In the genomic region with DNA sequence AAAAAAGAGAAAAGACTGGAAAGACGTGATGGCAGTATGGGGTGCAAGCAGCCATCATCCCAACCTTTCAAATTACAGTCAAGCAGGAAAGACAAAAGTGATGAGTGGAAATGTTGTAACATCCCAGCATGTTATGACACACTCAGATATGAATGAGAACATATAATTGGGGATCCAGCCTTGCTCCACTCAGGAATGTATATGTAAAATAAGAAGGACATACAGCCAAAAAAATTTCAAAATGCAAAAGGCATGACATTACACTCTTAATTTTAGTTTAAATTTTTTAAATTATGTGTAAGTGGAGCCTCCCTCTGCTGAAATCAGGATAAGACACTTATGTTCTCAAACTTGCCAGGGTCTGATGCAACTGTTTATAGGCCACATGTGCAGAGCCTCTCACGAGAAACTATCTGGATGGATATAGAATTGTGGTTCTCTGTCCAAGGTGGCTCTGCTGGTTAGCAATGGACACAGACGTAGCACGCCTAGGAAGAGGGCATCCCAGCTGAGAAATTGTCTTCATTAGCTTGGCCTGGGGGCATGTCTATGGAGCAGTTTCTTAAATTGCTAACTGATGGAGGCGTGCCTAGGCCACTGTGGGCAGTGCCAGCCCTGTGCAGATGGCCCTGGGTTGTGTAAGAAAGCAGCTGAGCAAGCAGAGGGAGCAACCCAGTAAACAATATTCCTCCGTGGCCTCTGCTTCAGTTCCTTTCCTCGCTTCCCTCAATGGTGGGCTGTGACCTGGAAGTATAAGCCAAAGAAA, we compare ENCODE assay signal across 12 mouse cellular contexts.
A peak's percentile ranks its signal among the peaks of the same experiment; 100 is the strongest.
DNase-seq lines count a peak whose midpoint lies in the region; ATAC-seq and TF ChIP-seq lines count a peak whose summit lies in the region.
"Had no signal": no experiment of that assay in that cellular context is flagged by ENCODE, and none has a peak within 500 bp of the region (broad histone marks: within the 10 kb centered on the region; RNA-seq: fewer than 3 reads in every experiment).

No protein-coding gene starts in this region.

- peak; percentile 33 to 38 for DNase-seq in cerebellum, postnatal 14 days
- no peak for DNase-seq in cerebellum, adult 18-20 months
- DNase-seq in kidney, adult 9 months = peak; percentile 57
- no peak for DNase-seq in midbrain, postnatal 0 days (ENCODE audit: low spot score)
- no peak for DNase-seq in spleen, adult 12 weeks (ENCODE audit: low spot score)

- no peaks in the 10 kb centered on the region for H3K36me3 ChIP-seq in kidney, embryonic 14.5 days (ENCODE audit: control insufficient read depth, insufficient read depth, low read length)
- H3K36me3 ChIP-seq in midbrain, postnatal 0 days (ENCODE audit: insufficient read depth, low read length) = no peaks in the 10 kb centered on the region
- H3K36me3 ChIP-seq in midbrain, embryonic 13.5 days = no peaks in the 10 kb centered on the region
- H3K36me3 ChIP-seq: G1E; heart, embryonic 12.5 days had no signal

- 79% methylated on average over 7 of the region's 7 CpGs for WGBS in kidney, embryonic 14.5 days
- 84% methylated on average over 7 of the region's 7 CpGs for WGBS in midbrain, postnatal 0 days
- 88% methylated on average over 7 of the region's 7 CpGs for WGBS in midbrain, embryonic 13.5 days

- no peak overlapping the region for H3K27ac ChIP-seq in kidney, embryonic 14.5 days (ENCODE audit: low read depth, low read length)
- no peak overlapping the region for H3K27ac ChIP-seq in midbrain, postnatal 0 days (ENCODE audit: low read depth, low read length)
- no peak overlapping the region for H3K27ac ChIP-seq in midbrain, embryonic 13.5 days
- H3K27ac ChIP-seq: left cerebral cortex, adult 2 months; macrophage had no signal

- H3K4me2 ChIP-seq in kidney, embryonic 14.5 days (replicated peaks; ENCODE audit: low read depth, low read length) = no peak overlapping the region
- H3K4me2 ChIP-seq in midbrain, postnatal 0 days (ENCODE audit: low read depth, low read length, poor library complexity, severe bottlenecking) = no peak overlapping the region
- no peak overlapping the region for H3K4me2 ChIP-seq in midbrain, embryonic 13.5 days (replicated peaks)
- H3K4me2 ChIP-seq: heart, embryonic 12.5 days; liver, embryonic 11.5 days had no signal

- TF ChIP-seq CTCF in midbrain, postnatal 0 days (IDR thresholded peaks at IDR 0.05) = peak; percentile 12; the same call in 1 of the 2 replicates

- ATAC-seq in kidney, embryonic 14.5 days (ENCODE audit: low FRiP score, low TSS enrichment) = no peak
- no peak for ATAC-seq in midbrain, postnatal 0 days (ENCODE audit: low FRiP score)
- no peak for ATAC-seq in midbrain, embryonic 13.5 days

- H3K27me3 ChIP-seq in kidney, embryonic 14.5 days (ENCODE audit: control insufficient read depth, insufficient read depth, low read length) = no peaks in the 10 kb centered on the region
- no peaks in the 10 kb centered on the region for H3K27me3 ChIP-seq in midbrain, postnatal 0 days (ENCODE audit: insufficient read depth, low read length)
- H3K27me3 ChIP-seq in midbrain, embryonic 13.5 days = no peaks in the 10 kb centered on the region
- H3K27me3 ChIP-seq: heart, embryonic 12.5 days had no signal

- H3K4me3 ChIP-seq in kidney, embryonic 14.5 days (ENCODE audit: low read length) = no peak overlapping the region
- H3K4me3 ChIP-seq in midbrain, postnatal 0 days (ENCODE audit: low read depth, low read length) = no peak overlapping the region
- H3K4me3 ChIP-seq in midbrain, embryonic 13.5 days (replicated peaks) = no peak overlapping the region
- H3K4me3 ChIP-seq: heart, embryonic 12.5 days; left cerebral cortex, adult 2 months had no signal

- H3K9ac ChIP-seq in kidney, embryonic 14.5 days (ENCODE audit: low read depth, low read length) = no peak overlapping the region
- no peak overlapping the region for H3K9ac ChIP-seq in midbrain, postnatal 0 days (replicated peaks; ENCODE audit: low read length, poor library complexity, severe bottlenecking)
- no peak overlapping the region for H3K9ac ChIP-seq in midbrain, embryonic 13.5 days (replicated peaks)
- H3K9ac ChIP-seq: heart, embryonic 12.5 days had no signal

- no peaks in the 10 kb centered on the region for H3K4me1 ChIP-seq in kidney, embryonic 14.5 days (ENCODE audit: control insufficient read depth, insufficient read depth, low read length)
- no peaks in the 10 kb centered on the region for H3K4me1 ChIP-seq in midbrain, postnatal 0 days (ENCODE audit: insufficient read depth, low read length)
- H3K4me1 ChIP-seq in midbrain, embryonic 13.5 days (replicated peaks) = no peaks in the 10 kb centered on the region
- H3K4me1 ChIP-seq: heart, embryonic 12.5 days had no signal

- no peaks in the 10 kb centered on the region for H3K9me3 ChIP-seq in kidney, embryonic 14.5 days (ENCODE audit: control insufficient read depth, low read length)
- H3K9me3 ChIP-seq in midbrain, postnatal 0 days (ENCODE audit: low read length) = no peaks in the 10 kb centered on the region
- no peaks in the 10 kb centered on the region for H3K9me3 ChIP-seq in midbrain, embryonic 13.5 days
- H3K9me3 ChIP-seq: heart, embryonic 12.5 days had no signal

Comparison
In these comparisons a context has a peak if more than half of its experiments do, and no peak if none do; other contexts are left out.
1. DNase-seq: peak in cerebellum, postnatal 14 days (2 of 2) and kidney, adult 9 months (single experiment); none in cerebellum, adult 18-20 months (0 of 2), midbrain, postnatal 0 days (single experiment) and spleen, adult 12 weeks (single experiment).